9 mouse cellular contexts compared by ENCODE assay signal in the genomic region with DNA sequence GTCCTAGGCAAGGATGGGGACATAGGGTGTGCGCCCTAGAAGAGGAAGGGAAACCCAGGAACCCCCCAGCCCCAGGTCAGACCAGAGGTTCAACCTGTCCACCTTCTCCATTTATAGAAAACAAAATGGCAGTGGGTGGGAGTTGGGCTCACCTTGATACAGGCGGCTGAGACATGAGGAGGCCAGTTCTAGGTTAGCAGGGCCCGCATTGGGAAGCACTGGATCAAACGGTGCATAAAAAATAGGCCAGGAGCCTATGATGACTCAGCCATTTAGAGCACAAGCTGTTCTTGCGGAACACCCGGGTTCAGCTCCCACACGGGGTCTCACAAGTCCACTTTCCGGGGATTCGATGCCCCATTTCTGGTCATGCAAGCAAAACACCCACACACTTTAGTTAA. TPM values are rescaled to one million over a fixed set of nuclear protein-coding genes. Genes with fewer than 3 reads are reported as not detected.
DNase-seq lines count a peak whose midpoint lies in the region; ATAC-seq and TF ChIP-seq lines count a peak whose summit lies in the region.
"Had no signal": no experiment of that assay in that cellular context is flagged by ENCODE, and none has a peak within 500 bp of the region (broad histone marks: within the 10 kb centered on the region; RNA-seq: fewer than 3 reads in every experiment).

No protein-coding gene starts in this region.

- 84% methylated on average over 9 of the region's 9 CpGs for WGBS in heart, embryonic 14.5 days
- 91% methylated on average over 9 of the region's 9 CpGs for WGBS in embryonic facial prominence, embryonic 10.5 days
- 62% methylated on average over 9 of the region's 9 CpGs for WGBS in liver, embryonic 12.5 days (ENCODE audit: insufficient replicate concordance)

- no peak for TF ChIP-seq POLR2A in ES-Bruce4 (IDR thresholded peaks at IDR 0.05; ENCODE audit: insufficient read depth, low read length)

- no peak for TF ChIP-seq EP300 in ES-Bruce4 (IDR thresholded peaks at IDR 0.05; ENCODE audit: insufficient read depth, low read depth, low read length)

- H3K4me2 ChIP-seq in heart, embryonic 14.5 days (ENCODE audit: low read length), result peak overlapping the region; percentile 86
- peak overlapping the region; percentile 86 for H3K4me2 ChIP-seq in liver, embryonic 12.5 days

- no peak for DNase-seq in heart, postnatal 4 days
- no peak for DNase-seq in embryonic facial prominence, embryonic 10.5 days (ENCODE audit: low spot score)
- DNase-seq in frontal cortex, postnatal 25 days (ENCODE audit: low spot score in 2 of 2), result no peak
- no peak for DNase-seq in urinary bladder, adult 18-20 months (ENCODE audit: low spot score in 2 of 2)
- DNase-seq in gastrocnemius, adult 2 months, result no peak

- intact Hi-C loops in gastrocnemius, adult 2 months (cut with DNase I), result loop anchor here (5.0 kb wide), 1 partner anchor 33 kb away; the partner anchor contains the start of gene Ocel1

- H3K27me3 ChIP-seq in heart, embryonic 14.5 days (ENCODE audit: control insufficient read depth, insufficient read depth, low read length), result no peaks in the 10 kb centered on the region
- no peaks in the 10 kb centered on the region for H3K27me3 ChIP-seq in ES-Bruce4 (ENCODE audit: control insufficient read depth, insufficient read depth, low read length, poor library complexity, severe bottlenecking)
- no peaks in the 10 kb centered on the region for H3K27me3 ChIP-seq in embryonic facial prominence, embryonic 10.5 days (replicated peaks; ENCODE audit: low read depth, poor library complexity, severe bottlenecking)
- H3K27me3 ChIP-seq in liver, embryonic 12.5 days (replicated peaks), result no peaks in the 10 kb centered on the region

- no peak for ATAC-seq in heart, embryonic 14.5 days (ENCODE audit: insufficient number of reproducible peaks, insufficient read depth, low FRiP score, low read depth)
- ATAC-seq in liver, embryonic 12.5 days, result no peak

- H3K9me3 ChIP-seq in heart, embryonic 14.5 days (ENCODE audit: control insufficient read depth, low read length), result no peaks in the 10 kb centered on the region
- H3K9me3 ChIP-seq in ES-Bruce4 (replicated peaks; ENCODE audit: control insufficient read depth, insufficient read depth, low read length, poor library complexity, severe bottlenecking), result no peaks in the 10 kb centered on the region
- H3K9me3 ChIP-seq in embryonic facial prominence, embryonic 10.5 days, result no peaks in the 10 kb centered on the region
- no peaks in the 10 kb centered on the region for H3K9me3 ChIP-seq in liver, embryonic 12.5 days (replicated peaks)

- peak overlapping the region; percentile 81; the same call in 1 of the 2 replicates for H3K9ac ChIP-seq in heart, embryonic 14.5 days (ENCODE audit: low read length)
- peak overlapping the region; percentile 78 for H3K9ac ChIP-seq in ES-Bruce4 (ENCODE audit: low read depth, poor library complexity, severe bottlenecking)
- H3K9ac ChIP-seq in liver, embryonic 12.5 days, result peak overlapping the region; percentile 91

- H3K4me3 ChIP-seq in heart, embryonic 14.5 days (ENCODE audit: control insufficient read depth in 1 of 2, insufficient read depth in 1 of 2, low read depth in 1 of 2, low read length in 2 of 2), result no peak overlapping the region
- peak overlapping the region; percentile 79 for H3K4me3 ChIP-seq in ES-Bruce4 (ENCODE audit: low read depth, low read length)
- H3K4me3 ChIP-seq in embryonic facial prominence, embryonic 10.5 days, result peak overlapping the region; percentile 84
- peak overlapping the region; percentile 92 for H3K4me3 ChIP-seq in liver, embryonic 12.5 days
- H3K4me3 ChIP-seq in gastrocnemius, adult 2 months, result no peak overlapping the region

- no peak for TF ChIP-seq CTCF in ES-Bruce4 (IDR thresholded peaks at IDR 0.05; ENCODE audit: low read depth, low read length)
- TF ChIP-seq CTCF in gastrocnemius, adult 2 months (IDR thresholded peaks at IDR 0.05), result no peak

- H3K36me3 ChIP-seq in heart, embryonic 14.5 days (ENCODE audit: control insufficient read depth, insufficient read depth, low read length), result peaks cover 27% of the 10 kb centered on the region
- H3K36me3 ChIP-seq in ES-Bruce4 (ENCODE audit: control insufficient read depth, insufficient read depth, low read length, poor library complexity, severe bottlenecking), result peaks cover 24% of the 10 kb centered on the region
- peaks cover 61% of the 10 kb centered on the region for H3K36me3 ChIP-seq in embryonic facial prominence, embryonic 10.5 days (replicated peaks)
- peaks cover 57% of the 10 kb centered on the region for H3K36me3 ChIP-seq in liver, embryonic 12.5 days

- peaks cover 4 to 13% of the 10 kb centered on the region in 2 experiments; a peak in 3 of 4 replicates for H3K4me1 ChIP-seq in heart, embryonic 14.5 days (ENCODE audit: control insufficient read depth in 2 of 2, insufficient read depth in 2 of 2, low read length in 2 of 2)
- H3K4me1 ChIP-seq in ES-Bruce4 (ENCODE audit: control insufficient read depth, insufficient read depth, low read length), result peaks cover 7% of the 10 kb centered on the region
- H3K4me1 ChIP-seq in embryonic facial prominence, embryonic 10.5 days, result peaks cover 27% of the 10 kb centered on the region
- peaks cover 41% of the 10 kb centered on the region for H3K4me1 ChIP-seq in liver, embryonic 12.5 days

- no peak overlapping the region for H3K27ac ChIP-seq in heart, embryonic 14.5 days (replicated peaks in 1 of 2; ENCODE audit: control insufficient read depth in 1 of 2, insufficient read depth in 1 of 2, low read depth in 2 of 2, low read length in 2 of 2)
- H3K27ac ChIP-seq in ES-Bruce4 (ENCODE audit: insufficient read depth, low read length), result 0 out of 2 replicates have a peak overlapping the region, but pooled peaks have one; percentile 7
- H3K27ac ChIP-seq in embryonic facial prominence, embryonic 10.5 days (replicated peaks), result no peak overlapping the region
- H3K27ac ChIP-seq in liver, embryonic 12.5 days, result peak overlapping the region; percentile 82
- no peak overlapping the region for H3K27ac ChIP-seq in gastrocnemius, adult 2 months

RNA-seq across cellular contexts. Expression of gene Ankle1, which starts 0.9 kb away (rescaled TPM):
- 16.7 and 20.7 TPM in 2 replicates for polyA plus RNA-seq in heart, embryonic 14.5 days (2014; fragmentation: Nextera tagmentation; extraction: Ambion mirVana)
- 1 to 10 TPM; 9.8 TPM for total RNA-seq in heart, postnatal 4 days (2021)
- 10.9 and 11.2 TPM in 2 replicates for polyA plus RNA-seq in ES-Bruce4 (2011; ENCODE audit: insufficient read depth, insufficient read length, low read depth, missing spikeins)
- 35.6 and 38.8 TPM in 2 replicates for polyA plus RNA-seq in embryonic facial prominence, embryonic 10.5 days (2016; fragmentation: Nextera tagmentation; extraction: Ambion mirVana)
- 57.9 and 58.3 TPM in 2 replicates for polyA plus RNA-seq in liver, embryonic 12.5 days (2016; fragmentation: Nextera tagmentation; extraction: Ambion mirVana)
- not detected for total RNA-seq in gastrocnemius, adult 2 months (2021)

RNA-seq across cellular contexts. Expression of gene Babam1, which starts 8.3 kb away (rescaled TPM):
- 84.5 and 86.1 TPM in 2 replicates for polyA plus RNA-seq in heart, embryonic 14.5 days (2014; fragmentation: Nextera tagmentation; extraction: Ambion mirVana)
- total RNA-seq in heart, postnatal 4 days (2021), result 10 to 100 TPM; 69.4 to 70.7 TPM
- polyA plus RNA-seq in ES-Bruce4 (2011; ENCODE audit: insufficient read depth, insufficient read length, low read depth, missing spikeins), result 82.0 and 102 TPM in 2 replicates
- polyA plus RNA-seq in embryonic facial prominence, embryonic 10.5 days (2016; fragmentation: Nextera tagmentation; extraction: Ambion mirVana), result 109 and 110 TPM in 2 replicates
- polyA plus RNA-seq in liver, embryonic 12.5 days (2016; fragmentation: Nextera tagmentation; extraction: Ambion mirVana), result 79.0 and 82.6 TPM in 2 replicates
- 10 to 100 TPM; 60.8 to 69.6 TPM for total RNA-seq in gastrocnemius, adult 2 months (2021)

RNA-seq across cellular contexts. Expression of gene Ushbp1, which starts 9.3 kb away (rescaled TPM):
- polyA plus RNA-seq in heart, embryonic 14.5 days (2014; fragmentation: Nextera tagmentation; extraction: Ambion mirVana), result 10.8 TPM in 2 replicates
- 10 to 100 TPM; 27.2 to 27.9 TPM for total RNA-seq in heart, postnatal 4 days (2021)
- not detected in 2 replicates for polyA plus RNA-seq in ES-Bruce4 (2011; ENCODE audit: insufficient read depth, insufficient read length, low read depth, missing spikeins)
- polyA plus RNA-seq in embryonic facial prominence, embryonic 10.5 days (2016; fragmentation: Nextera tagmentation; extraction: Ambion mirVana), result 5.4 and 5.5 TPM in 2 replicates
- polyA plus RNA-seq in liver, embryonic 12.5 days (2016; fragmentation: Nextera tagmentation; extraction: Ambion mirVana), result 3.6 and 4.0 TPM in 2 replicates
- 1 to 10 TPM; 6.4 to 9.3 TPM for total RNA-seq in gastrocnemius, adult 2 months (2021)
- total RNA-seq: hematopoietic stem cell, adult 5-6 weeks had no signal

RNA-seq across cellular contexts. Expression of gene Nr2f6, which starts 23.2 kb away (rescaled TPM):
- 57.1 and 62.4 TPM in 2 replicates for polyA plus RNA-seq in heart, embryonic 14.5 days (2014; fragmentation: Nextera tagmentation; extraction: Ambion mirVana)
- 10 to 100 TPM; 64.9 to 66.4 TPM for total RNA-seq in heart, postnatal 4 days (2021)
- 23.0 and 23.9 TPM in 2 replicates for polyA plus RNA-seq in ES-Bruce4 (2011; ENCODE audit: insufficient read depth, insufficient read length, low read depth, missing spikeins)
- polyA plus RNA-seq in embryonic facial prominence, embryonic 10.5 days (2016; fragmentation: Nextera tagmentation; extraction: Ambion mirVana), result 63.6 and 78.0 TPM in 2 replicates
- 35.3 and 38.8 TPM in 2 replicates for polyA plus RNA-seq in liver, embryonic 12.5 days (2016; fragmentation: Nextera tagmentation; extraction: Ambion mirVana)
- total RNA-seq in gastrocnemius, adult 2 months (2021), result 10 to 100 TPM; 19.6 to 21.9 TPM

RNA-seq across cellular contexts. Expression of gene Ocel1, which starts 33.9 kb away (rescaled TPM):
- 3.6 TPM in 2 replicates for polyA plus RNA-seq in heart, embryonic 14.5 days (2014; fragmentation: Nextera tagmentation; extraction: Ambion mirVana)
- 1 to 10 TPM; 7.9 to 9.9 TPM for total RNA-seq in heart, postnatal 4 days (2021)
- polyA plus RNA-seq in ES-Bruce4 (2011; ENCODE audit: insufficient read depth, insufficient read length, low read depth, missing spikeins), result 1.9 and 3.2 TPM in 2 replicates
- 4.0 and 5.0 TPM in 2 replicates for polyA plus RNA-seq in embryonic facial prominence, embryonic 10.5 days (2016; fragmentation: Nextera tagmentation; extraction: Ambion mirVana)
- 6.8 and 6.9 TPM in 2 replicates for polyA plus RNA-seq in liver, embryonic 12.5 days (2016; fragmentation: Nextera tagmentation; extraction: Ambion mirVana)
- 1 to 10 TPM; 6.0 to 8.4 TPM for total RNA-seq in gastrocnemius, adult 2 months (2021)

Comparison
In these comparisons a context has a peak if more than half of its experiments do, and no peak if none do; other contexts are left out.
1. H3K27ac ChIP-seq: peak in ES-Bruce4 (single experiment) and liver, embryonic 12.5 days (single experiment); none in heart, embryonic 14.5 days (0 of 2), embryonic facial prominence, embryonic 10.5 days (single experiment) and gastrocnemius, adult 2 months (single experiment).
2. H3K4me3 ChIP-seq: peak in ES-Bruce4 (single experiment), embryonic facial prominence, embryonic 10.5 days (single experiment) and liver, embryonic 12.5 days (single experiment); none in heart, embryonic 14.5 days (0 of 2) and gastrocnemius, adult 2 months (single experiment).
3. Peak in every context shown above with its lines, with median percentiles within 50 percentile points of each other: H3K9ac ChIP-seq.